Mouse (Mus musculus) bone marrow macrophage, adult 2 months (primary cell): ENCODE measurements at regions not wholly inside any gene's neighbourhood (a gene's known extent, or its start where the extent isn't known, plus 50 kb on each side); places are given as distances from the start of the nearest gene placed in this dataset.

Source experiments
- H3K27ac ChIP-seq: 2 replicates; pipeline ENCODE4 v1.5.1; 2012; ENCODE audit warnings: low read depth, low read length; ENCODE audit not compliant: insufficient read depth
- H3K4me1 ChIP-seq: 2 replicates; pipeline ENCODE4 v1.6.1; 2012; ENCODE audit warnings: low read length; ENCODE audit not compliant: control insufficient read depth, insufficient read depth
- H3K4me3 ChIP-seq: 2 replicates; pipeline ENCODE4 v1.5.1; 2012; ENCODE audit warnings: mild to moderate bottlenecking, low read length, moderate library complexity; ENCODE audit not compliant: insufficient read depth
- CTCF ChIP-seq: IDR thresholded peaks from 2 replicates; pipeline ENCODE4 v1.5.1; 2012; ENCODE audit warnings: low read depth, mild to moderate bottlenecking, low read length, moderate library complexity
- POLR2A ChIP-seq: IDR thresholded peaks from 2 replicates; pipeline ENCODE4 v1.6.1; 2012; ENCODE audit warnings: mild to moderate bottlenecking, low read depth, low read length, borderline replicate concordance

DNA sequence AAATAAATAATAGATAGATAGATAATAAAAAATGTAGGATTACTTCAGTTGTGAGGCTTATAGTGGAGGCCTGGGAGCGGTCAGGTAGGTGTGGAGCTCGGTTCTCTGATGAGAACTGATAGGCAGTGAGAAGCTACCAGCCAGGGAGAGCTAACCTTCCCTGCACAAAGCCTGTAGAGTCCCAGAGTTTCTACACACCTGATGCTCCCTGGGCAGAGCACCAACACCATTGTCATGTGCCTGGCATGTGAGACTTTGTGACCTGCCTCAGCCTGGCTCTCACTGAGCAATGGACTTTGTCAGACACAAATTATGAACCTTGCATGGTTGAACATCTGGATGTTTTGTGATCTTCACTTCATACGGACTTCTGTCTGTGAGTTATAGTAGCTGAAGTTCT lies 71.1 kb upstream of the Smyd2 start:
- Histone ChIP-seq H3K4me3 (no peak overlapping the region), H3K4me1 (no peaks in the 10 kb centered on the region), H3K27ac (no peak overlapping the region)
- TF ChIP-seq POLR2A = no peak
- no peak for TF ChIP-seq CTCF

DNA sequence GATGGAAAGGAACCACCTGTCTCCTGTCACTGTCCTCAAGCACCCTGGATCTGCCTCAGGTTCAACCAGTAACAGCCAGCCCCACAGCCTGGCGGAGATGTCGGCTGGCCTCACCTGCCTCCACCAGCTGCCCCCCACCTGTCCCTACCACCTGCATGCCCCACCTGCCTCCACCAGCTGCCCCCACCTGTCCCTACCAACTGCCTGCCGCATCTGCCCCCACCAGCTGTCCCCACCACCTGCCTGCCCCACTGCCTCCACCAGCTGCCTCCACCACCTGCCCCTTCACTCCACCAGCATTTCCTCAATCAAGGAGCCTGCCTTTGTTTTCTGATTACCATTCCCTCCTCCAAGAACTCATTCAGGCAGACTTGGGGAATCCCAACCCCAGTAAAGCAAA lies 68.9 kb upstream of the Smyd2 start:
- Histone ChIP-seq H3K4me1 (no peaks in the 10 kb centered on the region), H3K4me3 (no peak overlapping the region), H3K27ac (no peak overlapping the region)
- TF ChIP-seq POLR2A = no peak

DNA sequence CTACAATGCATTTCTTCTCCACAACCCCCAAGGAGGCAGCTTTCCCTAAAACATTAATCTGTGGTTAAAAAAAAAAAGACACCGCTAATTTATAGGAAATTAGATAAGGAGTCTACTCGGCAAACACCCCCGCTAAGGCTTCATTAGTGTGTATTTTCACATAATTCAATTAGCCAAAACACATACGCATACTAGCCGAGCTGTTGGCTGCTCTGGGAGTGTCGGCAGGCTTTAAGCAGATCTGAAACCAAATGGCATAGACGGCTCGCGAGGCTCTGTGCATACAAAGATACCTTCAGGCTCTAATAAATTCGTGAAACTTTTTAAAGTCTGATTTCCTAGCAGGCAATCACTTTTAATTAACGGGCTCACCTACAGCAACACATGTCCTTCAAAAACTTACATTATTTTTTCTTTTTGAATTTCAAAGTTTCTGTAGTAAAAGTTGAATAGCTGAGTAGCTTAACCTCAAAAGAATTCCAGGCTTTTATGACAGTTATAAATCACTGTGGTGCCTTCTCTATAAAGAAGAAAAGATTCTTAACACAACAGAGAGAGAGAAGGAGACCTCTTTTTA lies 68.0 kb upstream of the Smyd2 start:
- Histone ChIP-seq H3K4me1 (no peaks in the 10 kb centered on the region), H3K4me3 (no peak overlapping the region), H3K27ac (no peak overlapping the region)
- TF ChIP-seq CTCF = no peak
- no peak for TF ChIP-seq POLR2A

DNA sequence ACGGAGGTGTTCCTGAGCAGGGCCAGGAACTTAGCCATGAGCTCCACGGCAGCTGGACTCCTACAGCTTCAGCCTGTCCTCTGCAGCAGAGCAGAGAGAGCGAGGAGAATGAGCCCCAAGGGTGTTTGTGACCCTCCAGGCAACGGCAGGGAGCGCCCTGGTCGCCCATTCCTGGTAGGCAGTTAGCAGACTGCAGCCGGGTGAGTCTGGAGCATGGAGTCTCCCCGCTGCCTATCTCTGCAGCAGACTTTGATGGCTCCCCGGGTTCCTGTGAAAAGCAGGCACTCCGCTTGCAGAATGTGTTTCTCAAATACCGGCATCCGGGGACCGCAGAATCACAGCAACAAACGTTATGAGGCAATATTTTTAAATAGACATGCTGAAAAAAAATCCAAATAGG lies 67.2 kb upstream of the Smyd2 start:
- Histone ChIP-seq H3K4me3 (no peak overlapping the region), H3K4me1 (no peaks in the 10 kb centered on the region), H3K27ac (no peak overlapping the region)
- TF ChIP-seq POLR2A = no peak
- no peak for TF ChIP-seq CTCF

DNA sequence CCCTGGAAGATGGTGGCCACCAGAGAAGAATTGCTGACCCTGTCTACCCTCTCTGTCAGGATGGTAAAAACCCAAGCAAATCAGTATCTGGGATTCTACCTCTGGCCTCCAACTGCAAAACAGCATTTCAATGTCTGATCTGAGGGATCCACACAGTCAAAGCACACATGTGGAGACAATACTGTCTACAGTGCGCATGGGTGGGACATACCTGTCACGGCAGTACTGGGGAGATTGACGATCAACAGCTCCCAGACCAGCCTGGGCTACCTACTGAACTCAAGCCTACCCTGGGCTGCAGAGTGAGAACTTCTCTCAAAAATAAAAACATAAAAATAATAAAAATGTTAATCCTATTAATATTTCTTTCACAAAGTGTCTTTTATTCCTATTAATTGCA lies 66.7 kb upstream of the Smyd2 start:
- no peak overlapping the region for H3K27ac ChIP-seq
- no peaks in the 10 kb centered on the region for H3K4me1 ChIP-seq
- H3K4me3 ChIP-seq = no peak overlapping the region
- no peak for TF ChIP-seq CTCF
- no peak for TF ChIP-seq POLR2A

DNA sequence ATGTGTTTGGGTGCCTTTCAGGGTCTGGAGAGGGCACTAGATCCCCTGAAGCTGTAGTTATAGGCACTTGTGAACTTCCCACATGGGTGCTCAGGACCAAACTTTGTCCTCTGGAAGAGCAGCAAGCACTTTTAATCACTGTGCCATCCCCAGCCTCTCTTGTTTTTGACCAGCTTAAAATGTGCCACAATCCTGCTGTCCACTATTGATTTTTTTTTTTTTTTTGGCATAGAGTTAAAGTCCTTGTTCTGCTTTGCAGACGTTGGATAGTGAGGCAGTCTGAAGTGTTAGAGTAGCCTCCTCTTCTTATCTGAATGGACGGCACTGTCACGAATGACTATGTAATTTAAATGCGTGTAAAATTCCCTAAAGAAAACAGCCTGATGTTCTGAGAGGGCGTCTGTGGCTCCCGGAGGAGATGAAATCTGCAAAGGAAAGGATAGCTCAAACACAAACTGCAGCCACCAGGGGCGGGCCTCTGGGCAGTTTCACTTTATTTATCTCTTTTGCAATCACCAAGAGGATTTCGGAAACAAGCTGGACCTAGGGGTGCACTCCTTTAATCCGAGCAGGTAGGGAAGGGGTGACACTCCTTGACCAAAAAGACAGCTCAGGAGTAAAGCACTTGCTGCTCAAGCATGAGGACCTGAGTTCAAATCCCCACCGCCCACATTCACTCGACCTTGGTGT lies 63.5 kb upstream of the Smyd2 start:
- Histone ChIP-seq H3K4me3 (no peak overlapping the region), H3K27ac (no peak overlapping the region), H3K4me1 (no peaks in the 10 kb centered on the region)
- TF ChIP-seq POLR2A (no peak), CTCF (no peak)

DNA sequence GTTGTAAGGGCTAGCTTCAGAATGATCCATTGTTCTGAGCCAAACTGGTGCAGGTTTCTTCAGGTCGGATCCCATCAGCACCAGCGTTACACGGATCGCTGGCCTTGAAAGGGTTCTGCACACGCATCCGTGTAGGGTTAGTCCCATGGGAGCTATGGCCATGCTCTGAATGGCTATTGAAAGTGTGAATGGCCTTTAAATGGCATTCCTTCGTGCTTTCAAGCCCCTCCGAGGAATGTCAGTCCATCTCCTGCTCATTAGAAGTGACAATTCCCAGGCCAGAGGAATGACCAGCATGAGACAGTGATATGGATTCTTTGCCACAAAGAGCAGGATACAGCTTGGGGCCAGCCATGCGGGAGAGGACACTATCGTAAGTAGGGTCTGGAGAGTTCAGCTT lies 56.1 kb upstream of the Smyd2 start:
- TF ChIP-seq POLR2A = no peak
- TF ChIP-seq CTCF = no peak
- H3K4me3 ChIP-seq = no peak overlapping the region
- no peak overlapping the region for H3K27ac ChIP-seq
- H3K4me1 ChIP-seq = no peaks in the 10 kb centered on the region

DNA sequence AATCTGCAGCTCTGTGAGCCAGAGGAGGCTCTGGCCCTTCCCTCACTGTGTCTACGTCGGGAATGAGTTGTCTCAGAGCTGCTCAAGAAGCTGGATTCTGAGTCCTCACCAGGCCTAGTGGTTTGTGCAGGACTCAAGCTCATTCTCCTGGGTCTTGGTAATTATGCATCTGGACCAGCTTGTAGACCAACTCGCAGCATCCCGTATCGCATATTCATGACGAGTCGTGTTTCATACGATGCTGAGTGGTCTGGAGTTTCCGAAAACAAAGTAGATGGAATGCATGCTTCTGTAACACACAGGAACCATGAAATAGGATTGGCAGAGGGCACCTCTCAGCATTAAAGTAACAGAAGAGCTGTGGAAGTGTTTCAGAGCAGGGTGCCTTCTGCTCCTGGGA lies 53.5 kb upstream of the Smyd2 start:
- Histone ChIP-seq H3K4me1 (no peaks in the 10 kb centered on the region), H3K27ac (no peak overlapping the region), H3K4me3 (no peak overlapping the region)
- TF ChIP-seq POLR2A (no peak), CTCF (no peak)

DNA sequence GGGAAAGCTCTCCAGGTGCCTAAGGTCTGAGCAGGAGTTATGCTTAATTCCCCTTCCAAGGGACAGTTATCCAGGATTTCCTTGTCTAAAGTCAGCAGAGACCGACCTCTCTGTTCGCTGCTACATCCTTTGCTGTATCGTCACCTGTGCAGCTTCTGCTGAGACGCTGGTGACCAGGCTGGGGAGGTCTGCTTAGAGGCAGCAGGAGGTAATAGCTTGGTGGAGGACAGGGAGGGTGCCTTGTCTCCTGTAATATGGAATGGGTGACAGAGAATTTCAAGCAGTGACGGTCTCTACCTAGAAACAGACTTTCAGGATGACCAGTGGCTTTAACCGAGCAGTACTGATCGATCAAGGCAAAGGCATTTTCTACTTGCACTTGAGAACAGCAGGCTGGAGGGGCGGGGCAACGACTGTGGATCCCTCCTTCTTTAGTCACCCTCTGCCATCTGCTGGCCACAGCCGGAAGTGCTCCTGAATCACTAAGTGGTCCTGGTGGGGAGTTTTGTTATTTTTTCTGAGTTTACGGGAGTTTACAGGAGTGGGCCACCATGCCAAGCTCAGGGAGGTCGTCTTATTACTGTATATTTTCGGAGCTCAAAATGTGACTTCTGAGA lies 50.7 kb upstream of the Smyd2 start:
- no peak overlapping the region for H3K27ac ChIP-seq
- no peaks in the 10 kb centered on the region for H3K4me1 ChIP-seq
- H3K4me3 ChIP-seq = peak overlapping the region; percentile 18; the same call in 1 of the 2 replicates
- TF ChIP-seq CTCF (peak; percentile 70; the same call in 1 of the 2 replicates), POLR2A (no peak)
